Mouse (Mus musculus): ENCODE measurements around the gene Cyth1.
A peak's percentile ranks its signal among the peaks of the same experiment; 100 is the strongest.

Cyth1 gene

GRCm38 (mm10) chr11:118101133-118101532 lies 147.3 kb downstream of the Cyth1 start:
- DNase-seq = no peak

- DNase-seq = no peak
Measured at GRCm38 (mm10) chr11:118096736-118097135, 151.7 kb downstream of the Cyth1 start.

GRCm38 (mm10) chr11:118095004-118095403 lies 153.4 kb downstream of the Cyth1 start:
- DNase-seq = no peak

GRCm38 (mm10) chr11:118091002-118091670 lies 157.3 kb downstream of the Cyth1 start:
- no peak for DNase-seq

GRCm38 (mm10) chr11:118088896-118089295 lies 159.5 kb downstream of the Cyth1 start:
- DNase-seq = no peak

- no peak for DNase-seq
Measured at GRCm38 (mm10) chr11:118085961-118086360, 162.4 kb downstream of the Cyth1 start.

- DNase-seq = no peak
Measured at GRCm38 (mm10) chr11:118085176-118085575, 163.2 kb downstream of the Cyth1 start.

GRCm38 (mm10) chr11:118084266-118084665 lies 164.1 kb downstream of the Cyth1 start:
- no peak for DNase-seq

- DNase-seq = peak; percentile 79 to 81
Measured at GRCm38 (mm10) chr11:118083811-118084210, 164.6 kb downstream of the Cyth1 start.

GRCm38 (mm10) chr11:118082294-118082693 lies 166.1 kb downstream of the Cyth1 start:
- no peak for DNase-seq

All from cerebellum, postnatal 36 days (tissue).